Mouse (Mus musculus) stomach, embryonic 14.5 days (tissue): ENCODE measurements around the gene Rnf169. TPM values are rescaled to one million over a fixed set of nuclear protein-coding genes. Genes with fewer than 3 reads are reported as not detected.
A peak's percentile ranks its signal among the peaks of the same experiment; 100 is the strongest.

ENCODE experiments used
- ATAC-seq: fragments of 200-750 bp; cut with Nextera tagmentation; 2 replicates; pipeline ENCODE4 v1.8.0; 2017; ENCODE audit warnings: low read depth, moderate TSS enrichment; ENCODE audit not compliant: insufficient number of reproducible peaks, insufficient read depth, low FRiP score
- H3K27ac ChIP-seq: fragments of 300-500 bp; sonication (generic); 2 replicates; pipeline ENCODE4 v1.5.1; 2014; ENCODE audit warnings: mild to moderate bottlenecking, low read length, moderate library complexity, mixed read lengths
- H3K27me3 ChIP-seq: fragments of 300-500 bp; sonication (generic); 2 replicates; pipeline ENCODE4 v1.6.1; 2014; ENCODE audit warnings: low read length, control low read depth, mixed read lengths; ENCODE audit not compliant: control insufficient read depth, insufficient read depth
- H3K36me3 ChIP-seq: fragments of 300-500 bp; sonication (generic); 2 replicates; pipeline ENCODE4 v1.6.1; 2014; ENCODE audit warnings: mild to moderate bottlenecking, control low read depth, low read length, moderate library complexity, mixed read lengths; ENCODE audit not compliant: control insufficient read depth, insufficient read depth
- H3K4me1 ChIP-seq: fragments of 300-500 bp; sonication (generic); 2 replicates; pipeline ENCODE4 v1.6.1; 2014; ENCODE audit warnings: low read length, control low read depth, mixed read lengths; ENCODE audit not compliant: control insufficient read depth, insufficient read depth
- H3K4me2 ChIP-seq: fragments of 300-500 bp; sonication (generic); replicated peaks from 2 replicates; pipeline ENCODE4 v1.6.1; 2014; ENCODE audit warnings: low read depth, low read length, control low read depth
- H3K4me3 ChIP-seq: fragments of 300-500 bp; sonication (generic); 2 replicates; pipeline ENCODE4 v1.5.1; 2014; ENCODE audit warnings: low read depth, low read length, control low read depth
- H3K9ac ChIP-seq: fragments of 300-500 bp; sonication (generic); replicated peaks from 2 replicates; pipeline ENCODE4 v1.6.1; 2014; ENCODE audit warnings: low read depth, mild to moderate bottlenecking, control low read depth, low read length, moderate library complexity, mixed read lengths
- H3K9me3 ChIP-seq: fragments of 300-500 bp; sonication (generic); 2 replicates; pipeline ENCODE4 v1.6.1; 2016; ENCODE audit warnings: low read depth, low read length, control low read depth; ENCODE audit not compliant: control insufficient read depth
- whole genome bisulfite sequencing: fragments of 180-500 bp; shearing (Covaris S2); extraction: QIAGEN DNeasy Blood & Tissue Kit; methylation state at CpG from one replicate; pipeline ENCODE4 v1.1.7; 2014; 5-methylcytosine and 5-hydroxymethylcytosine counted together
- polyA plus RNA-seq: library from polyadenylated mRNA; unstranded; fragments of >200 nt; fragmentation: Nextera tagmentation; extraction: Ambion mirVana; gene quantifications from 2 replicates; pipeline ENCODE4 v1.2.1, GENCODE M21; 2014

The Rnf169 gene
- 8.9 and 9.9 TPM in 2 replicates for polyA plus RNA-seq

DNA sequence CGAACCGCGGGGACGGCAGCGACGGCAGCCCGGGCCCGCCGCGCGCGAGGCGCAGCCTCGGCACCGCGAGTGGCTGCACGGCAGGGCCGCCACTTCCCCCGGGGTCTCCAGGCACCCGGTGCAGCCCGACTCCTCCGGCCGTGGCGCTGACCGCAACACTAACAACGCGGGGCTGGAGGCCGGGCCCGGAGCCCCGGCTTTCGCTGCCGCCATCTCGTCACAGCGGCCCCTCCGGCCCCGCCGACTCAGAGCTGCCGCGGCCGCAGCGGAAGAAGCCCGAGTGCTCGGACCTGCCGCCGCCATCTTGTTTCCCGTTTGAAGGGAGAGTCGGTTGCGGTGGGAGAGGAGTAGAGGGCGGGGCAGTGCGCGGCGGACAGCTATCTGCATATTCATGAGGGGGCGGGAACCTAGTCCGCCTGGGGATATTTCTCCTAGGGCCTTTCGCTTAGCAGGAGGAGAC is at the start of gene Rnf169:
Gene Rnf169, minus strand, starts transcription at position 317 of the 460 bp plus-strand sequence.
- Histone ChIP-seq H3K9ac (peak within 1 kb of the TSS; percentile 92), H3K4me2 (peak within 1 kb of the TSS; percentile 69), H3K4me3 (peak within 1 kb of the TSS; percentile 98), H3K4me1 (peaks cover 9% of the 10 kb centered on the region; the same call in 1 of the 2 replicates), H3K27ac (peak within 1 kb of the TSS; percentile 92), H3K9me3 (no peaks in the 10 kb centered on the region), H3K36me3 (no peaks in the 10 kb centered on the region), H3K27me3 (no peaks in the 10 kb centered on the region)
- ATAC-seq = peak; percentile 89
- WGBS = under 1% methylated on average over 50 of the region's 55 CpGs

DNA sequence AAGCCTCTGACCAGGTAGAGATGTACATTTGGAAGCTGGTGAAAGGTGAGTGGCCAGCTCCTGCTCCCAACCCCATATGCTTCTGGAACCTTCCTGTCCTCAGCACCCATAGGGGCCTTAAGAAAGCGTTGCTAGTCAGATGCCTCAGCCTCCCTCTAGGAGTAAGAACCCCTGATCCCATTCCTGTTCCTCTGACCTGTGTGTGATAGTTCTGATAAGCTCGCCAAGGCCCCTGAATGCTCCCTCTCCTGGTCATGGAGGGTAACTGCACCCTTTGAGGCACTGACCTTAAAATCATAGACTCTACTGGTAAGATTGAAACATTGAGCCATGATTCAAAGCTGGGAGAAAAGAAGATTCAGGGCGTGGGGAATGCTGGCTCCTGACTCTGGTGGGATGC is 49.1 kb upstream of the Rnf169 start:
- ATAC-seq = no peak
- Histone ChIP-seq H3K9ac (no peak overlapping the region), H3K4me2 (no peak overlapping the region), H3K4me3 (no peak overlapping the region), H3K27me3 (no peaks in the 10 kb centered on the region), H3K4me1 (peaks cover 11% of the 10 kb centered on the region; the same call in 1 of the 2 replicates), H3K36me3 (no peaks in the 10 kb centered on the region), H3K27ac (no peak overlapping the region), H3K9me3 (no peaks in the 10 kb centered on the region)
- WGBS = 42% methylated on average over 3 of the region's 3 CpGs

DNA sequence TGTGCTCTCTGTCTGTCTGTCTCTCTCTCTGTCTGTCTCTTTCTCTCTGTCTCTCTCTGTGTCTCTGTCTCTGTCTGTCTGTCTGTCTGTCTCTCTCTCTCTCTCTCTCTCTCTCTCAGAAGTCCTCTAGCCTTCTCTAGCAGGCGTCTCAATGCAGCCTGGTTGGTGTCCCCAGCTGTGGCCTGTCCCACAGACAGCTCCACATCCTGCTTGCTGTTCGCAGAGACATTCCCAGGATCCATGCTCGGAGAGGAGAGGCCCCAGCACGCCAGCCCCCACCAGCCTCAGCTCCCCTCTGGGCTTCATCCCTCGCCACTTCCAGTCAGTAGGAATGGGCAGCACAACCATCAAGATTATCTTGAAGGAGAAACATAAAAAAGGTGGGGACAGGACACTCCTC is 47.1 kb upstream of the Rnf169 start:
- H3K4me3 ChIP-seq = no peak overlapping the region
- WGBS = 38% methylated on average over 5 of the region's 5 CpGs
- H3K36me3 ChIP-seq = no peaks in the 10 kb centered on the region
- no peaks in the 10 kb centered on the region for H3K27me3 ChIP-seq
- no peak for ATAC-seq
- peak overlapping the region; percentile 39 for H3K27ac ChIP-seq
- H3K4me1 ChIP-seq = peaks cover 11% of the 10 kb centered on the region; the same call in 1 of the 2 replicates
- H3K9ac ChIP-seq = no peak overlapping the region
- H3K4me2 ChIP-seq = no peak overlapping the region
- H3K9me3 ChIP-seq = no peaks in the 10 kb centered on the region

DNA sequence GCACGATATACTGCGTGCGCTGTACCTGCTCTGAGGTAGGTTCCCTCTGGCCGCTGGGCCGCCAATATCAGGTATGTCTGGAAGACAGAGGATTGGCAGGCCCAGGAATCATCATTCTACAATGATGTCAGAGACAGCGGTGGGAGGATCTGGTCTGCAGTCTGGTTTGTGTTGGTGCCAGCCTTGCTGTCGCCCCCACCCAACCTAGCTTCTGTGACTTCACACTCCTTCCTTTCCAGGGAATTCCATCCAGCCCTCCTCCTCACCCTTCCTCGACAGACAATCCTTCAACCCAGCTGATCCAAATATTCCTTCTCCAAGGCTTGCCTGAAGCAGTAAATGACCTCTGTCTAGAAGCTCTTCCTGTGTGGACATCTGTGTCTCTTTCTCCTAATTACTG is 36.8 kb upstream of the Rnf169 start:
- 87% methylated on average over 8 of the region's 8 CpGs for WGBS
- no peaks in the 10 kb centered on the region for H3K27me3 ChIP-seq
- no peaks in the 10 kb centered on the region for H3K36me3 ChIP-seq
- ATAC-seq = no peak
- no peak overlapping the region for H3K27ac ChIP-seq
- H3K4me2 ChIP-seq = no peak overlapping the region
- no peak overlapping the region for H3K9ac ChIP-seq
- H3K9me3 ChIP-seq = no peaks in the 10 kb centered on the region
- H3K4me3 ChIP-seq = no peak overlapping the region
- H3K4me1 ChIP-seq = no peaks in the 10 kb centered on the region

DNA sequence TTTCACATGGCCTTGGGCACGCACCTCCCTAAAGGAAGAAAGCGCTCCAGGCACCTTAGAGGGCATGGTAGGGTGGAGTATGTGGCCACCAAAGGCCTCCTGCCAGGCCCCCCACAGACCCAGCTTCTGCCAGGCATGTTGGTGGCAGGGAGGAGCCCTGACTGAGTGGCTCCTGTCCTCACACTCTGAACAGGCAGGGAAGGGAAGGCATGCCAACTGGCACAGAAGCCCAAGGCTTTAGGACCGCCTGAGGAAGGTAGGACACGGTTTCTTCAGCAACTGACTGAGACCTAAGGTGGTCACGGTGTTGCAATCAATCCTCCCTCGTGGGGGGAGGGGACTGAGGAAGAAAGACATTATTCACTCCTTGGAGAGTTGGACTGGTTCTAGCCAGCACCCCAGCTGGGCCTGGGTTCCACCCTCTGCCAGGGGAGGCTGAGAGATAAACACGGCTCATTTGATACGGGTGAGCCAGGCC is 33.9 kb upstream of the Rnf169 start:
- H3K4me2 ChIP-seq = no peak overlapping the region
- no peak overlapping the region for H3K9ac ChIP-seq
- H3K36me3 ChIP-seq = no peaks in the 10 kb centered on the region
- H3K9me3 ChIP-seq = no peaks in the 10 kb centered on the region
- no peak overlapping the region for H3K27ac ChIP-seq
- ATAC-seq = no peak
- no peaks in the 10 kb centered on the region for H3K4me1 ChIP-seq
- no peak overlapping the region for H3K4me3 ChIP-seq
- 56% methylated on average over 8 of the region's 8 CpGs for WGBS
- H3K27me3 ChIP-seq = peaks cover 2% of the 10 kb centered on the region; the same call in 1 of the 2 replicates

DNA sequence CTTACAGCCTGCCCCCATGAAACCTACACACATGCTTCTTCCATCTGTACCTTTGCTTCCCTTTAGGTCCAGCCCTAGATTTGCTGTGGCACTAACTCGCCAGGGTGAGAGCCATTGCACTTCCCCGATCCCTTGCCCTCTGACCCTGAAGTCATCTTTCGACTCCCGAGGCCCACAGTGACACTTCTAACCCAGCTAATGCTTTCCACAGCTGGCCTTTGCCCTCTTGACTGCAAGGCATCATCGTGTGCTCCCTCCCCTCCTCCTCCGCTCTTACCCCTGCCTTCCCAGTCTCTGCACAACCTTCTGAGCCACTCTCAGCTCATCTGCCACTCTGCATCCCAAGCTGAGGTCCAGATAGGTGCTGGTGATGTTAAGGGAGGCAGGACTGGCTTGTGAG is 32.3 kb upstream of the Rnf169 start:
- Histone ChIP-seq H3K9ac (no peak overlapping the region), H3K9me3 (no peaks in the 10 kb centered on the region), H3K27ac (no peak overlapping the region), H3K27me3 (peaks cover 16% of the 10 kb centered on the region; the same call in 1 of the 2 replicates), H3K4me2 (no peak overlapping the region), H3K36me3 (no peaks in the 10 kb centered on the region), H3K4me3 (no peak overlapping the region), H3K4me1 (no peaks in the 10 kb centered on the region)
- ATAC-seq = no peak
- 31% methylated on average over 6 of the region's 6 CpGs for WGBS

- Histone ChIP-seq H3K4me1 (no peaks in the 10 kb centered on the region), H3K9ac (no peak overlapping the region), H3K27ac (no peak overlapping the region), H3K36me3 (no peaks in the 10 kb centered on the region), H3K4me3 (no peak overlapping the region), H3K27me3 (peaks cover 20% of the 10 kb centered on the region; the same call in 1 of the 2 replicates), H3K9me3 (no peaks in the 10 kb centered on the region), H3K4me2 (no peak overlapping the region)
- 49% methylated on average over 8 of the region's 8 CpGs for WGBS
- no peak for ATAC-seq
Measured at GRCm38 (mm10) chr7:100012085-100012484, 31.8 kb upstream of the Rnf169 start.

DNA sequence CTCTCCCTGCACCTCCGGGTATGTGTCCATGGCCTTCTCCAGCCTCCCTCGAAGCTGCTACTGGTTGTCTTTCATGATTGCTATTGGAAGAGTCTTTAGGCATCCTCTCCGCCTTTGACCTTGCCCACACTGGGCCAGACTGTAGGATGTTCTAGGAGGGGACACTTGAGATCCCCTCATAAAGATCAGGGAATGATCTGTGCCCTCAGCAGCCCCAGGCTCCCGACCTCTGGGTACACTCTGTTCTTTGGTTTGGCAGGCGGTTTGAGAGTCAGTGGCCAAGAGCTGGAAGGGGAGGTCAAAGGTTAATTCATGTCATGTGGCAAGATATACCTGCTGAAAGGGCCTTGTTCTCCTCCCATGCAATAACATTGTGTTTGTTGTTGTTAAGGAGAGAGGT is 30.5 kb upstream of the Rnf169 start:
- no peak overlapping the region for H3K9ac ChIP-seq
- peaks cover 29% of the 10 kb centered on the region for H3K27me3 ChIP-seq
- no peak overlapping the region for H3K4me3 ChIP-seq
- H3K4me2 ChIP-seq = no peak overlapping the region
- WGBS = 54% methylated on average over 5 of the region's 5 CpGs
- H3K27ac ChIP-seq = no peak overlapping the region
- no peak for ATAC-seq
- H3K9me3 ChIP-seq = no peaks in the 10 kb centered on the region
- H3K36me3 ChIP-seq = no peaks in the 10 kb centered on the region
- H3K4me1 ChIP-seq = peaks cover 1% of the 10 kb centered on the region; the same call in 1 of the 2 replicates

- Histone ChIP-seq H3K9me3 (no peaks in the 10 kb centered on the region), H3K27ac (no peak overlapping the region), H3K4me3 (no peak overlapping the region), H3K36me3 (no peaks in the 10 kb centered on the region), H3K4me1 (peaks cover 7% of the 10 kb centered on the region; the same call in 1 of the 2 replicates), H3K9ac (no peak overlapping the region), H3K27me3 (peaks cover 39% of the 10 kb centered on the region), H3K4me2 (no peak overlapping the region)
- no peak; the same call in 1 of the 2 replicates for ATAC-seq
- 12% methylated on average over 11 of the region's 11 CpGs for WGBS
Measured at GRCm38 (mm10) chr7:100009640-100010039, 29.4 kb upstream of the Rnf169 start.
